Mouse (Mus musculus) heart, embryonic 11.5 days (tissue): ENCODE data around the gene Tecpr2. TPM values are rescaled to one million over a fixed set of nuclear protein-coding genes. Genes with fewer than 3 reads are reported as not detected.

Experiments
- ATAC-seq: fragments of 200-750 bp; cut with Nextera tagmentation; replicated peaks from 2 replicates; pipeline ENCODE4 v1.8.0; 2017; ENCODE audit warnings: moderate library complexity; ENCODE audit not compliant: insufficient number of reproducible peaks, low FRiP score, low TSS enrichment
- H3K27ac ChIP-seq: fragments of 300-500 bp; sonication (generic); 2 replicates; pipeline ENCODE4 v1.5.1; 2014; ENCODE audit warnings: mild to moderate bottlenecking, low read depth, low read length
- H3K27me3 ChIP-seq: fragments of 300-500 bp; sonication (generic); 2 replicates; pipeline ENCODE4 v1.6.1; 2014; ENCODE audit warnings: mild to moderate bottlenecking, low read length, mixed read lengths; ENCODE audit not compliant: control insufficient read depth, insufficient read depth
- H3K36me3 ChIP-seq: fragments of 300-500 bp; sonication (generic); 2 replicates; pipeline ENCODE4 v1.6.1; 2014; ENCODE audit warnings: mild to moderate bottlenecking, low read length, moderate library complexity, mixed read lengths; ENCODE audit not compliant: control insufficient read depth, insufficient read depth
- H3K4me1 ChIP-seq: fragments of 300-500 bp; sonication (generic); 2 replicates; pipeline ENCODE4 v1.6.1; 2014; ENCODE audit warnings: low read length; ENCODE audit not compliant: control insufficient read depth, insufficient read depth
- H3K4me2 ChIP-seq: fragments of 300-500 bp; sonication (generic); 2 replicates; pipeline ENCODE4 v1.6.1; 2014; ENCODE audit warnings: mild to moderate bottlenecking, moderate library complexity
- H3K4me3 ChIP-seq: fragments of 300-500 bp; sonication (generic); 2 replicates; pipeline ENCODE4 v1.5.1; 2014; ENCODE audit warnings: low read depth, low read length
- H3K9ac ChIP-seq: fragments of 300-500 bp; sonication (generic); 2 replicates; pipeline ENCODE4 v1.6.1; 2014; ENCODE audit warnings: mild to moderate bottlenecking, low read depth, low read length, moderate library complexity
- H3K9me3 ChIP-seq: fragments of 300-500 bp; sonication (generic); replicated peaks from 2 replicates; pipeline ENCODE4 v1.6.1; 2016; ENCODE audit warnings: low read length; ENCODE audit not compliant: control insufficient read depth
- WGBS: fragments of 180-500 bp; shearing (Covaris S2); extraction: QIAGEN DNeasy Blood & Tissue Kit; methylation state at CpG from one replicate; pipeline ENCODE4 v1.1.7; 2014; ENCODE audit not compliant: insufficient replicate concordance; 5-methylcytosine and 5-hydroxymethylcytosine counted together
- polyA plus RNA-seq: library from polyadenylated mRNA; unstranded; fragments of >200 nt; fragmentation: Nextera tagmentation; extraction: Ambion mirVana; gene quantifications from 2 replicates; pipeline ENCODE4 v1.2.1, GENCODE M21; 2014

Gene Tecpr2
- polyA plus RNA-seq, 1 experiment from 2014 or later: 2.5 TPM

DNA sequence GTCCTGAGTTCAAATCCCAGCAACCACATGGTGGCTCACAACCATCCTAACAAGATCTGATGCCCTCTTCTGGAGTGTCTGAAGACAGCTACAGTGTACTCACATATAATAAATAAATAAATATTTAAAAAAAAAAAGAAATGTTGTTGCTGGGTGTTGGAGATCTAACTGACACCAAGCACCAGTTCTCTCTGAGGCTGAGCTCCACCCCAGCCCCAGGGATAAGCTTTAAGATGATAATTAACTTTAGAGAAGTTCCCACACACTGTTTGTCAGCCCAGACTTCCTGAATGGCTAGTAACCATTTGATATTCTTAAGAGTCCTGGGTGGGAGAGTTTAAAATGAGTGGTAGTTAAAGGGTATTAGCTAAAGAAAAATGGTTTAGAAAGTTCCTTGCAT is 28.8 kb upstream of the Tecpr2 start:
- Histone ChIP-seq H3K27ac (no peak overlapping the region), H3K9me3 (no peaks in the 10 kb centered on the region), H3K27me3 (no peaks in the 10 kb centered on the region), H3K36me3 (peaks cover 14% of the 10 kb centered on the region; the same call in 1 of the 2 replicates), H3K4me3 (no peak overlapping the region), H3K9ac (no peak overlapping the region), H3K4me2 (no peak overlapping the region), H3K4me1 (no peaks in the 10 kb centered on the region)
- ATAC-seq: no peak

DNA sequence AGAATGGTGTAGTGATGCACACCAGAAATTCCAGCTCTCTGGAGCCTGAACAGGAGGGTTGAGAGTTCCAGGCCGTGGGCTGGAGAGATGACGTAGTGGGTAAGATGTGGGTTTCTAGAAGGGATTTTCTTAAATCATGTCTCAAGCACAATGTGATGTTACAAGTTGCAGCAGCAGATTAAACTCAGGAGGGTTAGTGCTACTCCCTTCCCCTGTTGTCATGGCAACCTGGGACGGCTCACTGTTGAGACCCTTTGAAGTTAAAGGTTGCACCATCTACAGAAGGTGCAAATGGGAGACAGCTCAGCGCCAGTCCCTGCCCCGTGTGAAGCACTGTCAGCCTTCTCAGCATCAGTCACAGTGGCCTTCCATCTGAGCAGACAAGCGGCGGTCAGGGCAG is 27.8 kb upstream of the Tecpr2 start:
- H3K9me3 ChIP-seq: no peaks in the 10 kb centered on the region
- H3K4me1 ChIP-seq: no peaks in the 10 kb centered on the region
- H3K4me3 ChIP-seq: no peak overlapping the region
- WGBS: 54% methylated on average over 7 of the region's 7 CpGs
- no peak overlapping the region for H3K27ac ChIP-seq
- H3K36me3 ChIP-seq: peaks cover 10% of the 10 kb centered on the region; the same call in 1 of the 2 replicates
- H3K9ac ChIP-seq: no peak overlapping the region
- no peak for ATAC-seq
- no peaks in the 10 kb centered on the region for H3K27me3 ChIP-seq
- H3K4me2 ChIP-seq: no peak overlapping the region

DNA sequence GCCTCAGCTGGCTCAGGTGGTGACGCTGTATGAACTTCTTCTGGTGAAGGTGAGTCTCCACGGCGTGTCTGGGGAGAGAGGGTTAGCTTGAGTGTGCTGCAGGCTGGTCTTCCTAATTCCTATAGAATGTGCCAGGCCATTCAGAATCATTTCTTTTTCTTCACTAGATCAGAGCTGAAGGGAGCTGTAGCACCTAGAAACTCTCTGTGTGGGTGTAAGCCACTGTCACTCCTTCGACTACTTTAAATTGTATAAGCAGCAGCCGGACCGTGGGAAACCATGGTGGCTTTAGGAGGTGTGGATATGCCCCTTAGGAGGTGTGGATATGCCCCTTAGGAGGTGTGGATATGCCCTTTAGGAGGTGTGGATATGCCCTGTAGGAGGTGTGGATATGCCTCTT is 25.1 kb upstream of the Tecpr2 start:
- no peak overlapping the region for H3K9ac ChIP-seq
- 82% methylated on average over 6 of the region's 6 CpGs for WGBS
- H3K4me3 ChIP-seq: no peak overlapping the region
- no peaks in the 10 kb centered on the region for H3K9me3 ChIP-seq
- peaks cover 17% of the 10 kb centered on the region; the same call in 1 of the 2 replicates for H3K36me3 ChIP-seq
- no peak overlapping the region for H3K27ac ChIP-seq
- no peak for ATAC-seq
- no peaks in the 10 kb centered on the region for H3K27me3 ChIP-seq
- H3K4me2 ChIP-seq: no peak overlapping the region
- H3K4me1 ChIP-seq: no peaks in the 10 kb centered on the region

DNA sequence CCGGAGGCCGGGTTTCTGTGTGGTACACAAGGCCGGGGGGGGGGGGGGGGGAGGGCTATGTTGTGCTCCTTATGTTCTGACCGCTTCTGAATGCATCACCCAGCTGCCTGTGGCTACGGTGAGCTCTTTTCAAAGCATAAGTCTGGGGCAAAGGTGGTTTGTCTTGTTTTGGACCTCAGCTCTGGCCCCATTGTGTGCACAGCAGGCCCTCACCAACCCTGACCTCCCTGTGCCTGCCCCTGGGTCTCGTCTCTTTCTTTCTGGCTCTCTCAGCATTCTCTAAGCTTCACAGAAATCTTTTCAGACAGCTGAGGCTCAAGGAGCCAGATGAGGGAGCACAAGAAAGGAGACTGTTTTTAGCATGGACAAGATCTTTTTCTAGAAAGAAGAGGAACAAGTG is 23.5 kb upstream of the Tecpr2 start:
- 77% methylated on average over 6 of the region's 6 CpGs for WGBS
- H3K27ac ChIP-seq: no peak overlapping the region

DNA sequence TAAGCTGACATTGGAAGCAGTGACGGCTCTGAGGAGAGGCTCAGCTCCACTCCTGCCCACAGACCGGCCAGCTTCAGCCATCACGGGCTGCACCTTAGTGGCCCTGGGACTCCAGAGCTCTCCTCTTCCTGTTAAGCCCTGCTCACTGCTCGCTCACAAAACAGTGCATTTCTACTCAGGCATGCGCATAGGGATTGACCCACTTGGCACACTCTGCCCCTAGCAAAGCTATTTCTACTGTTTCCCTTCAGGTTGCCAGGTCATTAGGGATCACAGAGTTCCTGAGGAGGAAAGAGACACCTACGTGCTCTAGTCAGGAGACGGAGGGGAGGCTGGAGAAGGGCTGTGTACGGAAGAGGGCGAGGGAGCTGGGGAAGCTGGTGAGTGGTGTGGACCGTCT is 23.1 kb upstream of the Tecpr2 start:
- Histone ChIP-seq H3K36me3 (peaks cover 12% of the 10 kb centered on the region), H3K27ac (no peak overlapping the region), H3K27me3 (no peaks in the 10 kb centered on the region), H3K9me3 (no peaks in the 10 kb centered on the region), H3K9ac (no peak overlapping the region), H3K4me2 (no peak overlapping the region), H3K4me3 (no peak overlapping the region), H3K4me1 (no peaks in the 10 kb centered on the region)
- ATAC-seq: no peak
- 88% methylated on average over 10 of the region's 10 CpGs for WGBS

More for the DNA sequence above, 23.5 kb upstream of the Tecpr2 start:
- no peak for ATAC-seq
- H3K9me3 ChIP-seq: no peaks in the 10 kb centered on the region
- H3K4me3 ChIP-seq: no peak overlapping the region
- H3K9ac ChIP-seq: no peak overlapping the region
- H3K36me3 ChIP-seq: peaks cover 15% of the 10 kb centered on the region; the same call in 1 of the 2 replicates
- H3K27me3 ChIP-seq: no peaks in the 10 kb centered on the region
- no peaks in the 10 kb centered on the region for H3K4me1 ChIP-seq
- H3K4me2 ChIP-seq: no peak overlapping the region

DNA sequence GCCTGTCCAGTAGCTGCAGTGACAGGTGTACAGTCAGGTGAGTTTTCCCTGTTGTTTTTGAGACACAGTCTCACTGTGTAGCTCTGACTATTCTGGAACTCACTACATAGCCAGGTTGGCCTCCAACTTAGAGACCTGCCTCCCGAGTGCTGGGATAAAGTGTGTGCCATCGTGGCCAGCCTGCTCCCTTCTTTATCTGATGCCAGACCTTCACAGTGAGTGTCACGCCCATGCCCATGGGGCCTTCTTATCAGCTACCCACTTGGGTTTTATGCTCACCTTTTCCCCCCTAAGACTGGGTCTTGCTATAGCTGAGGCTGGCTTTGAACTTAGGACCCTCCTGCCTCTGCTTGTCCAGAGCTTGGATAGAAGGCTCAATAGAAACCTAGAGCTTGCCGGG is 19.0 kb upstream of the Tecpr2 start:
- Histone ChIP-seq H3K4me3 (no peak overlapping the region), H3K9ac (no peak overlapping the region), H3K36me3 (peaks cover 29% of the 10 kb centered on the region), H3K4me2 (no peak overlapping the region), H3K4me1 (no peaks in the 10 kb centered on the region), H3K9me3 (no peaks in the 10 kb centered on the region), H3K27me3 (no peaks in the 10 kb centered on the region), H3K27ac (no peak overlapping the region)
- no peak for ATAC-seq
- 78% methylated on average over 4 of the region's 4 CpGs for WGBS

DNA sequence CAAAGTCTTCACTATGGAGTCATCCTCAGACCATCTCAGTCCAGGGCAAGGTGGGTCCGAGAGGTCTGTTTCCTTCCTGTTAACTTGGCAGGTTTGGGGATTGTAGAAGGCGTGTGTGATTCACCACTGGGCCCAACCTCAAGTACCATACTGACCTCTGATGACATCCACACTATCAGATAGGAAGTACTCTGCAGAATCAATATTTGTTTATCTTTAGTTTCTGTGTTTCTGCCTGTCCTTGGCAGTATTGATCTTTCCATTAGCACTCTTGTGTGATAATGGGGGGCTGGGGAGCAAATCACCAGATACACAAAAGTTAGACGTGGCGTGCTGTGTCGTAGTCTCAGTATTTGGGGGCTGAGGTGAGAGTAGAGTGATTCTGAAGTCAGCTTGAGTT is 17.8 kb upstream of the Tecpr2 start:
- ATAC-seq: no peak
- Histone ChIP-seq H3K4me2 (no peak overlapping the region), H3K27ac (no peak overlapping the region), H3K9ac (no peak overlapping the region), H3K4me1 (no peaks in the 10 kb centered on the region), H3K27me3 (no peaks in the 10 kb centered on the region), H3K4me3 (no peak overlapping the region), H3K36me3 (peaks cover 29% of the 10 kb centered on the region), H3K9me3 (no peaks in the 10 kb centered on the region)
- 85% methylated on average over 5 of the region's 5 CpGs for WGBS

DNA sequence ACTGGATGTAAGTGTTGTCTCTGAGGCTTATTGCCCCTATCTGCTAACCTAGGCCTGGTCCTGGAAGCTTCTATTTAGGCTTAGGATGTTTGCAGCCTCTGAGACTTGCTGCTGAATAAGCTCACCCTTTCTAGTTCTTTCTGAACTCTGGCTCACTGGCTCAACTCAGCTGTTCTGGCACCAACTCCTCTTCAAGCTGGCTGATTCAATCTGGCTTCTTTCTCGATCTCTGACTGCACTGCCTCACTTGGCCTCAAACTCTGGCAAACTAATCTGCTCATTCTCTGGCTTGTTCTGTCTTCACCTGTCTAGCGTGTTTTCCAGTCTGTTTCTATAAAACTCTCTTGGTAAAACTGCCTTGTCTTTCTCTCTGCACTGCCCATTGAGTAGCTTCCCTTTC is 13.7 kb upstream of the Tecpr2 start:
- no peak for ATAC-seq
- Histone ChIP-seq H3K36me3 (peaks cover 38% of the 10 kb centered on the region), H3K9ac (no peak overlapping the region), H3K27ac (no peak overlapping the region), H3K4me1 (no peaks in the 10 kb centered on the region), H3K9me3 (no peaks in the 10 kb centered on the region), H3K4me3 (no peak overlapping the region), H3K27me3 (no peaks in the 10 kb centered on the region), H3K4me2 (no peak overlapping the region)
- 82% methylated on average over 2 of the region's 2 CpGs for WGBS

DNA sequence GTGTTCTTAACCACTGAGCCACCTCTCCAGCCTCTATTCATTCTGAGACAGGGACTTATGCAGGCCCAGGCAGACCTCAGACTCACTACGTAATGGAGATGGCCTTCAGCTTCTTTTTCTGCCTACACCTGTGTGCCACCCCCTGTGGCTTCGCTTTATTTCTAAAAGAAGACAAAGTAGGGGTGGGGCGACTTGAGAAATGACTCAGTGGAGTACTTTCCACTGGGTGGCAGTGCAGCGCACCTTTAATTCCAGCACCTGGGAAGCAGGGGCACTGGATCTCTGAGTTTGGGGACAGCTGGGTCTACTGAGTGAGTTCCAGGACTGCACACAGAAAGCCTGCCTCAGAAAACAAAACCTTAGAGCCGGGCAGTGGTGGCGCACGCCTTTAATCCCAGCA is 6.8 kb upstream of the Tecpr2 start:
- no peaks in the 10 kb centered on the region for H3K9me3 ChIP-seq
- no peak for ATAC-seq
- H3K9ac ChIP-seq: no peak overlapping the region
- H3K4me3 ChIP-seq: no peak overlapping the region
- 83% methylated on average over 7 of the region's 7 CpGs for WGBS
- no peaks in the 10 kb centered on the region for H3K27me3 ChIP-seq
- H3K4me2 ChIP-seq: no peak overlapping the region
- no peak overlapping the region for H3K27ac ChIP-seq
- no peaks in the 10 kb centered on the region for H3K4me1 ChIP-seq
- peaks cover 26% of the 10 kb centered on the region for H3K36me3 ChIP-seq
